Mouse (Mus musculus) stomach, embryonic 15.5 days (tissue): Measurements from ENCODE around the gene Cyp4f17. TPM values are rescaled to one million over a fixed set of nuclear protein-coding genes. Genes with fewer than 3 reads are reported as not detected.
A peak's percentile ranks its signal among the peaks of the same experiment; 100 is the strongest.
"Not testable (repeated sequence)": the region's sequence is repeated elsewhere in the genome, so short reads cannot be mapped to it uniquely, and the experiment has no call there.

ENCODE experiments used
- ATAC-seq: fragments of 200-750 bp; cut with Nextera tagmentation; 2 replicates; pipeline ENCODE4 v1.8.0; 2017; ENCODE audit warnings: low read depth, moderate number of reproducible peaks, moderate TSS enrichment; ENCODE audit not compliant: insufficient read depth, low FRiP score
- H3K27ac ChIP-seq: fragments of 300-500 bp; sonication (generic); 2 replicates; pipeline ENCODE4 v1.5.1; 2015; ENCODE audit warnings: mild to moderate bottlenecking, inconsistent platforms
- H3K27me3 ChIP-seq: fragments of 300-500 bp; sonication (generic); replicated peaks from 2 replicates; pipeline ENCODE4 v1.6.1; 2015; ENCODE audit warnings: inconsistent platforms
- H3K36me3 ChIP-seq: fragments of 300-500 bp; sonication (generic); 2 replicates; pipeline ENCODE4 v1.6.1; 2015; ENCODE audit warnings: inconsistent platforms
- H3K4me1 ChIP-seq: fragments of 300-500 bp; sonication (generic); 2 replicates; pipeline ENCODE4 v1.6.1; 2015; ENCODE audit warnings: inconsistent platforms
- H3K4me2 ChIP-seq: fragments of 300-500 bp; sonication (generic); 2 replicates; pipeline ENCODE4 v1.6.1; 2015; ENCODE audit warnings: mild to moderate bottlenecking, inconsistent platforms
- H3K4me3 ChIP-seq: fragments of 300-500 bp; sonication (generic); replicated peaks from 2 replicates; pipeline ENCODE4 v1.5.1; 2015; ENCODE audit warnings: inconsistent platforms
- H3K9ac ChIP-seq: fragments of 300-500 bp; sonication (generic); 2 replicates; pipeline ENCODE4 v1.6.1; 2015; ENCODE audit warnings: inconsistent platforms
- H3K9me3 ChIP-seq: fragments of 300-500 bp; sonication (generic); 2 replicates; pipeline ENCODE4 v1.6.1; 2016; ENCODE audit warnings: inconsistent platforms
- WGBS: fragments of 180-500 bp; shearing (Covaris S2); methylation state at CpG from one replicate; pipeline ENCODE4 v1.1.7; 2015; 5-methylcytosine and 5-hydroxymethylcytosine counted together
- polyA plus RNA-seq: library from polyadenylated mRNA; unstranded; fragments of >200 nt; fragmentation: Nextera tagmentation; extraction: Ambion mirVana; gene quantifications from 2 replicates; pipeline ENCODE4 v1.2.1, GENCODE M21; 2015

The Cyp4f17 gene
- polyA plus RNA-seq, 1 experiment from 2014 or later: 7.4 TPM

GRCm38 (mm10) chr17:32573286-32573685 is 67.4 kb downstream of the Cyp4f17 start:
- H3K9me3 ChIP-seq, H3K36me3 ChIP-seq, H3K4me3 ChIP-seq, H3K4me2 ChIP-seq, H3K4me1 ChIP-seq, H3K27ac ChIP-seq, ATAC-seq, H3K9ac ChIP-seq, H3K27me3 ChIP-seq: not testable (repeated sequence)
- 65% methylated on average over 2 of the region's 2 CpGs for WGBS

GRCm38 (mm10) chr17:32577496-32578186 is 71.8 kb downstream of the Cyp4f17 start:
- peak; percentile 71 for ATAC-seq
- WGBS: 24% methylated on average over 7 of the region's 7 CpGs
- H3K27me3 ChIP-seq: no peaks in the 10 kb centered on the region
- no peak overlapping the region for H3K4me3 ChIP-seq
- H3K4me2 ChIP-seq: no peak overlapping the region
- H3K9me3 ChIP-seq: no peaks in the 10 kb centered on the region
- H3K27ac ChIP-seq: peak overlapping the region; percentile 33; the same call in 1 of the 2 replicates
- H3K9ac ChIP-seq: no peak overlapping the region
- H3K36me3 ChIP-seq: no peaks in the 10 kb centered on the region
- H3K4me1 ChIP-seq: no peaks in the 10 kb centered on the region

Other genes starting within 250 kb of the Cyp4f17 start
- gene Brd4, start 221.3 kb upstream of the Cyp4f17 start, polyA plus RNA-seq: 68.8 and 79.5 TPM in 2 replicates
- 86.1 and 98.3 TPM in 2 replicates for gene Akap8, start 184.8 kb upstream of the Cyp4f17 start, polyA plus RNA-seq
- 83.5 and 91.1 TPM in 2 replicates for gene Akap8l, start 155.4 kb upstream of the Cyp4f17 start, polyA plus RNA-seq
- 26.2 and 31.2 TPM in 2 replicates for gene Wiz, start 116.6 kb upstream of the Cyp4f17 start, polyA plus RNA-seq
- 2.1 TPM in 2 replicates for gene Rasal3, start 102.5 kb upstream of the Cyp4f17 start, polyA plus RNA-seq
- gene Pglyrp2, start 81.9 kb upstream of the Cyp4f17 start, polyA plus RNA-seq: 0.26 and 0.45 TPM in 2 replicates
- 5.2 and 8.9 TPM in 2 replicates for gene Cyp4f39, start 53.3 kb upstream of the Cyp4f17 start, polyA plus RNA-seq
- 24.6 and 26.6 TPM in 2 replicates for gene Cyp4f16, start 30.5 kb downstream of the Cyp4f17 start, polyA plus RNA-seq
- not detected in 2 replicates for gene Cyp4f37, start 115.3 kb downstream of the Cyp4f17 start, polyA plus RNA-seq
- 2.9 and 3.6 TPM in 2 replicates for gene Cyp4f40, start 152.8 kb downstream of the Cyp4f17 start, polyA plus RNA-seq
- 0.98 and 1.7 TPM in 2 replicates for gene Cyp4f15, start 179.6 kb downstream of the Cyp4f17 start, polyA plus RNA-seq